ENCODE assay signal across 8 mouse cellular contexts in the genomic region with DNA sequence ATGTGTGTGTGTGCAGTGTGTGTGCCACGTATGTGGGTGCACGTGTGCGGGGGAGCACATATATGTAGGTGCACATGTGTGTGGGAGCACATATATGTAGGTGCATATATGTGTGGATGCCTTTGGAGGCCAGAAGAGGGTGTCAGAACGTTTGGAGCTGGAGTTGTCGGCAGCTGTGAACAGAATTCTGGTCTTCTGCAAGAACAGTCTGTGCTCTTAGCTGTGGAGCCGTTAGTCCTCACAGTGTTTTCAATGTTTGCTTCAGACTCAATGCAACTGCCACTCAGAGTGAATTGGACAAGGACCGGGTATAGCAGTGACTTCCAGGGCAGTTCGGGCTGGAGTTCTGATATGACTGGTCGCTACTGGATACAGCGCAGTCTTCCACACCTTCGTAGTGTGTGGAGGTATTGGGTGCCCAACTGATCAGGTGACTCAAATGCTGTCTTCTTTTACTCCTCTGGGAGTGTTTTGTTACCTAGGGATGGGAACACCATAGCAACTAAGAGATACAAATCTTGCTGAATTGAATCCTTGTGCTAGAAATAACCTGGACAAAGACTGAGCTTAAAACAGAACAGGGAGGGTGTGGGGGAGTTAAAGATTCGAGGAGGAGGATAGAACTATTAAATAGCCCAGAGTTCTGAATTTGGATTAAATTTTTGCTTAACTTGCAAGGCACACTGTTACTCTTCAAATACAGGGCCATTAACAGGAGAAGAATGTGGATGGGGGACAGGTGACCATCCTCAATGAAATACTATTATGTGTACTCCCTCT. TPM values are rescaled to one million over a fixed set of nuclear protein-coding genes. Genes with fewer than 3 reads are reported as not detected.
DNase-seq lines count a peak whose midpoint lies in the region; ATAC-seq and TF ChIP-seq lines count a peak whose summit lies in the region.

No protein-coding gene starts in this region.

- H3K27ac ChIP-seq in kidney, adult 2 months (ENCODE audit: insufficient read depth, low read depth, low read length) = peak overlapping the region; percentile 29; the same call in 1 of the 2 replicates
- no peak overlapping the region for H3K27ac ChIP-seq in hindbrain, embryonic 11.5 days (ENCODE audit: low read depth, low read length)
- 0 out of 2 replicates have a peak overlapping the region, but pooled peaks have one; percentile 80 for H3K27ac ChIP-seq in midbrain, embryonic 13.5 days

- H3K36me3 ChIP-seq in kidney, adult 2 months (ENCODE audit: control insufficient read depth, insufficient read depth, low read length) = no peaks in the 10 kb centered on the region
- H3K36me3 ChIP-seq in hindbrain, embryonic 11.5 days (ENCODE audit: control insufficient read depth, insufficient read depth, low read length) = no peaks in the 10 kb centered on the region
- H3K36me3 ChIP-seq in midbrain, embryonic 13.5 days = peaks cover 12% of the 10 kb centered on the region

- H3K9ac ChIP-seq in hindbrain, embryonic 11.5 days (ENCODE audit: low read depth, low read length) = no peak overlapping the region
- H3K9ac ChIP-seq in midbrain, embryonic 13.5 days (replicated peaks) = peak overlapping the region; percentile 91

- no peaks in the 10 kb centered on the region for H3K27me3 ChIP-seq in kidney, adult 2 months (replicated peaks; ENCODE audit: control insufficient read depth, insufficient read depth, low read length)
- no peaks in the 10 kb centered on the region for H3K27me3 ChIP-seq in hindbrain, embryonic 11.5 days (ENCODE audit: control insufficient read depth, insufficient read depth, low read length)
- H3K27me3 ChIP-seq in midbrain, embryonic 13.5 days = 0 out of 2 replicates have a peak, but pooled peaks cover 7% of the 10 kb centered on the region

- 86% methylated on average over 12 of the region's 12 CpGs for WGBS in kidney, adult 2 months
- 81% methylated on average over 12 of the region's 12 CpGs for WGBS in hindbrain, embryonic 11.5 days
- 80% methylated on average over 12 of the region's 12 CpGs for WGBS in midbrain, embryonic 13.5 days

- no peak overlapping the region for H3K4me3 ChIP-seq in kidney, adult 2 months (ENCODE audit: insufficient read depth, low read depth, low read length)
- H3K4me3 ChIP-seq in hindbrain, embryonic 11.5 days (ENCODE audit: low read depth, low read length) = peak overlapping the region; percentile 85; the same call in 1 of the 2 replicates
- peak overlapping the region; percentile 90 for H3K4me3 ChIP-seq in midbrain, embryonic 13.5 days (replicated peaks)

- DNase-seq in kidney, adult 2 months = no peak
- DNase-seq in kidney, adult 11 months = no peak
- peak; percentile 36 for DNase-seq in R1 (ENCODE audit: low read depth, low spot score)
- DNase-seq in hindbrain, embryonic 11.5 days (ENCODE audit: low spot score) = no peak
- DNase-seq in cerebellum, postnatal 4 days (ENCODE audit: low spot score in 2 of 2) = no peak
- DNase-seq in adrenal gland, postnatal 36 days = no peak

- TF ChIP-seq POLR2A in kidney, adult 2 months (IDR thresholded peaks at IDR 0.05; ENCODE audit: low read depth, low read length) = no peak

- H3K4me2 ChIP-seq in hindbrain, embryonic 11.5 days (replicated peaks; ENCODE audit: low read depth, low read length) = peak overlapping the region; percentile 93; the same call in 1 of the 2 replicates
- H3K4me2 ChIP-seq in midbrain, embryonic 13.5 days (replicated peaks) = peak overlapping the region; percentile 74

- H3K4me1 ChIP-seq in kidney, adult 2 months (ENCODE audit: control insufficient read depth, insufficient read depth, low read length) = 0 out of 2 replicates have a peak, but pooled peaks cover 5% of the 10 kb centered on the region
- H3K4me1 ChIP-seq in hindbrain, embryonic 11.5 days (replicated peaks; ENCODE audit: control insufficient read depth, insufficient read depth, low read length) = 0 out of 2 replicates have a peak, but pooled peaks cover 2% of the 10 kb centered on the region
- H3K4me1 ChIP-seq in midbrain, embryonic 13.5 days (replicated peaks) = peaks cover 12% of the 10 kb centered on the region

- peak; percentile 12 for ATAC-seq in hindbrain, embryonic 11.5 days (ENCODE audit: low FRiP score)
- ATAC-seq in midbrain, embryonic 13.5 days = no peak
- no peak for ATAC-seq in erythroid progenitor cell, adult 5-6 weeks (replicated peaks; ENCODE audit: low FRiP score, poor library complexity, severe bottlenecking)

- TF ChIP-seq CTCF in kidney, adult 2 months (conservative IDR thresholded peaks at IDR 0.05; ENCODE audit: insufficient read depth, insufficient read length, low read depth, low read length) = no peak

- H3K9me3 ChIP-seq in hindbrain, embryonic 11.5 days (ENCODE audit: control insufficient read depth, low read length) = no peaks in the 10 kb centered on the region
- peaks cover 10% of the 10 kb centered on the region for H3K9me3 ChIP-seq in midbrain, embryonic 13.5 days

RNA-seq across cellular contexts. Expression of a gene that starts 1.0 kb away (rescaled TPM):
- polyA plus RNA-seq in kidney, adult 2 months (2012; rRNA removed) = 17.9 and 20.7 TPM in 2 replicates
- polyA plus RNA-seq in hindbrain, embryonic 11.5 days (2014; fragmentation: Nextera tagmentation; extraction: Ambion mirVana) = 10.5 and 11.6 TPM in 2 replicates
- 11.3 and 11.4 TPM in 2 replicates for polyA plus RNA-seq in midbrain, embryonic 13.5 days (2015; fragmentation: Nextera tagmentation; extraction: Ambion mirVana)
- total RNA-seq in erythroid progenitor cell, adult 5-6 weeks (2015; ENCODE audit: low replicate concordance) = 6.5 and 6.7 TPM in 2 replicates
- 2.6 and 5.0 TPM in 2 replicates for total RNA-seq in erythroid progenitor cell, adult 5-6 weeks (2017; ENCODE audit: low replicate concordance)
- 100 to 1,000 TPM in 1 of 2 experiments, 10 to 100 TPM in 1; 94.1 to 127 TPM for total RNA-seq in adrenal gland, postnatal 36 days (2021)
